In the genomic region with DNA sequence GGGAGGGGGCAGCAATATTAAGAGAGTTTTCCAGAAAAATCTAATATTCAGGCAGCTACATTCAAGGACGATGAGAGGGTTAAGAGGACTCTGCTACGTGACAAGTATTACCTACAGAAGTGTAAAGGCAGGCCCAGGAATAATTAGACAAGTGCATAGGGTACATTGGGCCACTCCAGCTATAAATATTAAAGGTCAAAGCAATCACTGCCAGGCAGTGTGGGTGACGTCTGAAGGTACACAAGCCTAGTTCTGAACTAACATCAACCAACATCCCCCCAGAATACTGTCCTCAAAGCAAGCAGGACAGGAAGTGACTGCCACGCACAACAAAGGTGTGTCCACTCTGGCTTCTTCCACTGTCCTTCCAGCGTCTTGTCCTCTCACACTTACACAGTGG, we compare ENCODE assay signal across 14 mouse cellular contexts.
DNase-seq lines count a peak whose midpoint lies in the region; ATAC-seq lines count a peak whose summit lies in the region.
"Had no signal": no experiment of that assay in that cellular context is flagged by ENCODE, and none has a peak within 500 bp of the region (broad histone marks: within the 10 kb centered on the region; RNA-seq: fewer than 3 reads in every experiment).

No protein-coding gene starts in this region.

- no peaks in the 10 kb centered on the region for H3K36me3 ChIP-seq in heart, embryonic 16.5 days (ENCODE audit: control insufficient read depth, insufficient read depth)
- 0 out of 2 replicates have a peak, but pooled peaks cover 5% of the 10 kb centered on the region for H3K36me3 ChIP-seq in neural tube, embryonic 13.5 days
- H3K36me3 ChIP-seq: embryonic facial prominence, embryonic 15.5 days had no signal

- H3K27ac ChIP-seq in heart, embryonic 16.5 days (ENCODE audit: low read length): peak overlapping the region; percentile 53
- peak overlapping the region; percentile 69; the same call in 1 of the 2 replicates for H3K27ac ChIP-seq in neural tube, embryonic 13.5 days (replicated peaks)
- H3K27ac ChIP-seq: embryonic facial prominence, embryonic 15.5 days; stomach, postnatal 0 days had no signal

- H3K27me3 ChIP-seq in heart, embryonic 16.5 days (ENCODE audit: control insufficient read depth, insufficient read depth, low read length): no peaks in the 10 kb centered on the region
- no peaks in the 10 kb centered on the region for H3K27me3 ChIP-seq in neural tube, embryonic 13.5 days
- H3K27me3 ChIP-seq: embryonic facial prominence, embryonic 15.5 days had no signal

- H3K4me3 ChIP-seq in heart, embryonic 16.5 days (ENCODE audit: low read length): no peak overlapping the region
- no peak overlapping the region for H3K4me3 ChIP-seq in neural tube, embryonic 13.5 days
- H3K4me3 ChIP-seq: embryonic facial prominence, embryonic 15.5 days; myocyte had no signal

- WGBS in heart, embryonic 16.5 days: 60% methylated on average over 5 of the region's 5 CpGs
- 72% methylated on average over 5 of the region's 5 CpGs for WGBS in neural tube, embryonic 13.5 days

- peak; percentile 23 for DNase-seq in gastrocnemius, adult 18-20 months (ENCODE audit: low spot score)
- no peak for DNase-seq in gastrocnemius, postnatal 36 days
- no peak for DNase-seq in heart, postnatal 25 days (ENCODE audit: low spot score)
- DNase-seq in neural tube, embryonic 10.5 days (ENCODE audit: extremely low spot score, low spot score): no peak
- DNase-seq in kidney, postnatal 14 days: no peak
- no peak for DNase-seq in ovary, adult 18-20 months (ENCODE audit: low spot score)
- DNase-seq: B cell, adult 2 months; layer of hippocampus, postnatal 36 days; right cerebral cortex, adult 18-20 months had no signal

- H3K4me1 ChIP-seq in heart, embryonic 16.5 days (ENCODE audit: control insufficient read depth, insufficient read depth, low read length): peaks cover 13% of the 10 kb centered on the region
- H3K4me1 ChIP-seq in neural tube, embryonic 13.5 days (replicated peaks): peaks cover 38% of the 10 kb centered on the region

- ATAC-seq in heart, embryonic 16.5 days (replicated peaks; ENCODE audit: extremely low read depth, insufficient read depth, low FRiP score): 0 out of 2 replicates have a peak, but pooled peaks have one; percentile 37
- 0 out of 2 replicates have a peak, but pooled peaks have one; percentile 15 for ATAC-seq in neural tube, embryonic 13.5 days (ENCODE audit: low read depth)

- intact Hi-C loops in gastrocnemius, postnatal 36 days (cut with DNase I): no loop called here
- intact Hi-C loops in heart, postnatal 25 days (cut with DNase I): no loop called here

- no peaks in the 10 kb centered on the region for H3K9me3 ChIP-seq in heart, embryonic 16.5 days (replicated peaks; ENCODE audit: control insufficient read depth, low read length)
- no peaks in the 10 kb centered on the region for H3K9me3 ChIP-seq in neural tube, embryonic 13.5 days
- H3K9me3 ChIP-seq: embryonic facial prominence, embryonic 15.5 days had no signal

- no peak overlapping the region for H3K9ac ChIP-seq in heart, embryonic 16.5 days (ENCODE audit: low read length)
- H3K9ac ChIP-seq in neural tube, embryonic 13.5 days: no peak overlapping the region
- H3K9ac ChIP-seq: embryonic facial prominence, embryonic 15.5 days had no signal

- no peak overlapping the region for H3K4me2 ChIP-seq in heart, embryonic 16.5 days (ENCODE audit: low read depth, low read length)
- H3K4me2 ChIP-seq in neural tube, embryonic 13.5 days: no peak overlapping the region
- H3K4me2 ChIP-seq: embryonic facial prominence, embryonic 15.5 days had no signal
